Mouse (Mus musculus): Measurements from ENCODE around the gene Ulbp1. TPM values are rescaled to one million over a fixed set of nuclear protein-coding genes. Genes with fewer than 3 reads are reported as not detected.

The Ulbp1 gene
- 0.14 TPM in 1 of 2 replicates, not detected in the other for polyA plus RNA-seq (2021; fragmentation: Nextera tagmentation)
- long read RNA-seq, experiment 1: 0 reads
- long read RNA-seq, experiment 2: 0 reads

GRCm38 (mm10) chr10:7473197-7473889 is at the start of gene Ulbp1:
TSS of gene Ulbp1 (minus strand) at chr10:7473638.

Other genes with a start within 250 kb of the Ulbp1 start
- gene Lrp11, start 116.2 kb upstream of the Ulbp1 start, polyA plus RNA-seq (2021; fragmentation: Nextera tagmentation): 66.2 and 95.4 TPM in 2 replicates
- gene Nup43, start 193.9 kb upstream of the Ulbp1 start, polyA plus RNA-seq (2021; fragmentation: Nextera tagmentation): 9.5 and 12.1 TPM in 2 replicates
- gene Pcmt1, start 207.5 kb upstream of the Ulbp1 start, polyA plus RNA-seq (2021; fragmentation: Nextera tagmentation): 224 and 296 TPM in 2 replicates
- 1.2 and 3.1 TPM in 2 replicates for gene Lats1, start 207.6 kb upstream of the Ulbp1 start, polyA plus RNA-seq (2021; fragmentation: Nextera tagmentation)

Data from left cerebral cortex, adult 6 months (tissue).